Mouse (Mus musculus) layer of hippocampus, postnatal 36 days (tissue): ENCODE results near the gene Chtop. TPM values are rescaled to one million over a fixed set of nuclear protein-coding genes. Genes with fewer than 3 reads are reported as not detected.

Source experiments
- DNase-seq, 2 experiments: peaks; one replicate each; pipeline ENCODE4 v3.0.0; 2022
- total RNA-seq, 2 experiments: library from RNA; stranded (reverse); gene quantifications; 2 replicates each; pipeline ENCODE4 v1.2.3; 2021

The Chtop gene
- total RNA-seq, 2 experiments from 2014 or later = 145 to 152 TPM

DNA sequence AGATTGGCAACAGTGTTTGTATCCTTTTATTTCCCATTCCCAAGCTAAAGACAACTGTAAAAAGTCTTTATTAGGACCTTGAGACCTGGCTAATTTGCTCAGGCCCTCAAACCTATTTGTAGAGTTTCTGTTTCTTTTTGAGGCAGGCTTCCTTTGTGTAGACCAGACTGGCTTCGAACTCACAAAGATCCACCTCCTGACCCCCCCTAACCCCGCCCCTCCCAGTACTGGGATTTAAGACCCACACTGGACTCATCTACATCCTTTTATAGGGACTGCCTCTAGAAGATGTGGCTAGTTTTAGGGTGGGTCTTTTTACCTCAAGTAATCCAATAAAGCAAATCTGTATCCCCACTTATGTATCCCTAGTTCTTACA, 437 bp upstream of the Chtop start:
- DNase-seq = no peak

DNA sequence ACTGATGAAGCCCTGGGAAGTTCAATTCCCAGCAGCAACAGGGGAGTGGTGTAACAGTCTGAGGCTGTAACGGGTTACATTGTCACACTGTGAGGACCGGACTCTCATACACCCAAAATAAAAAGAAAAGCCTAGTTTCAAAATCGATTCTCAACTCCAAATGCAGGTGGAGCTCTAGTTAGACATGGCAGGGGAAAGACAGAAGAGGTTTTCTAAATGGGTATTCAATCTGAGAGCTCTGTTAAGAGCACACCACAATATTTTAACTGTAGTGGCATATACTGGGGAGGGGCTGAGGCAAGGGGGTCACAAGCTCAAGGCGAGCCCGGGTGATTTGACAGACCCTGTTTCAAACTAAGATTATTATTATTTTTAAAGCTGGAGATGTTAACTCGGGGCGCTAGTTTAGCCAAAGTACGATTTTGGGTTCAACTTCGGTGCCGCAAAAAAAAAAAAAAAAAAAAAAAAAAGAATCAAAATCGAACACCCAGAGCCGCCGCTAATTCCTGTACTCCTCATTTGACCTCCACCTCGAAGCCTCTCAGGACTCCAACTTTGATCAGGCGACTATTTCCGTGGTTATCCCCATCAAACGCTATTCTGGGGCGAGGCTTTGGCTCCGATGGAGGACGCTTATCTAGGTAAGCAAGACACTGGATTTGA, 880 bp downstream of the Chtop start:
- DNase-seq = no peak

DNA sequence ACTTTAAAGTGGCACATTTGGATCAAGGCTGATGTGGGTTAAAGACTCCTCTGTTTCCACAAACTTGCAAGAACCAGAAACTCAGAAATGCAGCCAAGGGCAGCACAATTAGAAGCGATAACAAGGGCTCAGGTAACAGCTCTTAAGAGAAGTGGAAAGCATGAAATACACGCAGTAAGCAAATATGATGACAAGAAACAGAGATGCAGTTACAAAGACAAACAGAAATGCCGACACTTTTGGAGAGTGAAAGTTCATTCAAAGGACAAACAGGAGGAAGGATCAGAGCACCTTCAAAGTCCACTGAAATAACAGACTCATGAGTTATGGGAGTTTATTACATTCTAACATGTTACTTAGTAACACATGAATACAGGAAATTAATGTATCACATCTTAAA, 2.9 kb downstream of the Chtop start:
- no peak for DNase-seq

DNA sequence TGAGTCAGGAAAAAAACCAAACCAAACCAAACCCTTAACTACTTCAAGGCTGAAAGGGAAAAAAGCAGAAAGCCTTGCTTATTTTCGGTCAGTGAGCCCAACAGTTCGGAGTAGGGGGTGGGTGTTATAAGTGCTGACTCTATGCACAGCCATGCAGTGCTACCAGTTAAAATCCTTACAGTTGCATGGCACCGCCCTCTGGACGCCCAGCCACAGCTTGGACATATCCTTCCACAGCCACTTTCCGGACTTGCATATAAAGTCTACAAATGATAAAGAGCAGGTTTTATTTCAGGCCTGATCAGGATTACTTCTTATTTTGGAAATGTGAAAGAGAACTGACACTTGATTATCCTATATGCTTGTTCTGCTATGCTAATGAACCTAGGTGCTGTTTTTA, 4.1 kb downstream of the Chtop start:
- DNase-seq = no peak

DNA sequence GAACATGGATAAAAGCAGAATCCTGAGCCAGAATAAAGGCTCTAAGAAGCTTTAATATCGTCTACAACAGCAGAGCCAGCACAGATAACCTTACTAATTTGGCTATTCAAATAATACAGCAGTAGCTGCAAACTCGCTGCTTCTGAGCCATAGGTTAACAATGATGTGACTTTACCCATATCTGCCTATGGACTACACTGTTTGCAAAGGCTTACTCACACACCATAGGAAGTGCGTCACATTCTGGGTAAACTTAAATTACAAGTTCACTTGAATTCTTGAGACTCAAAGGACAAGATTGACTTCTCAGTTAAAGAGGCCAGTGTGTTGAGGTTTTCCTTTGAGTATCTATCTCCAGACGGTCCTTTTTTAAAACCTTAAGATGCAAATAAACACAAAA, 5.9 kb downstream of the Chtop start:
- DNase-seq = no peak

DNA sequence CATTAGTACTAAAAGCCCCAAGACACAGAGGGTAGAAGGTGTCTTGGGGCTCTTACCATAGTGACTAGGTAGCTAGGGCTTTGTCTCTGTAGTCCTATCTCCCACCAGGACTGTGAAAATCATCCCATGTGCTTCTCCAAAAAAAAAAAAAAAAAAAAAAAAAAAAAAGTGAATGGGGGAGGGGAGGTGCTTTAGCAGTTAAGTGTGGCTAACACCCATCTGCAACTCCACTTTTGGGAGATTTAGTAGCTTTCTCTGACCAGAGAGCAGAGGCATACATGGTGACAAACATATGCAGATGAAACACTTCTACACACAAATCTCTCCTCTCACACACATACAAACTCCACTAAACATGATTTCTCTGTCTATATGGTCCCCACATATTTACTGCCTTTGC, 11.7 kb downstream of the Chtop start:
- DNase-seq = no peak

DNA sequence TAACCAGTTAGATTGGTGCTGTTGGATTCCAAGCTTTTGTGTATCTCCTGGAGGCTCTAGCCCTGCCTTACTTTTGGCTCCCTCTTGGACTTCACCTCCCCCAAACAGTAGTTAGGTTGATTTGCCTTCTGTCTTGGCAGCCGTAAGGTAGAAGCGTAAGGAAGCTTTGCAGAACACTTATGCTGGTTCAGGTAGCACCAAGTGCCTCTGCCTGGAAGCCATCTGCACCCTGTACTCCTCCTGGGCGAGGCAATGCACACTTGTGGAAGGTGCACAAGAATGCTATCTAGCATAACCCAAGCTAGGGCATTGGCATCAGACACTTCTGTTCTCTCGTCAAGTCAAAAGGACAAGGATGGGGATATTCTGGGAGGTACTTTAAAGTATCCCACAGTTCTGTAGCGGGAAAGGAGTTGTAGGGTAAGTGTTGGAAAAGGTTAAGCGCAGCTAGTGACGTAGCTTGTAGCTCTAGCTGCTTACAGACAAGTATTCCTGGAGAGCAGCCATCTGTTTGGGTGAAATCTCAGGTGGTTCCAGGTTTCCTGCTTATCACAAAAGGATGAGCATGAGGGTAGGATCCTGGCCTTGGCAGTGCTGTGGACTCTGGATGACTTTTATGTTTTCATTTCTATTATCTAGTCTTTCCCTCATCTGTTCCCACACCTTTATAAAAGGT, 13.3 kb downstream of the Chtop start:
- no peak for DNase-seq

DNA sequence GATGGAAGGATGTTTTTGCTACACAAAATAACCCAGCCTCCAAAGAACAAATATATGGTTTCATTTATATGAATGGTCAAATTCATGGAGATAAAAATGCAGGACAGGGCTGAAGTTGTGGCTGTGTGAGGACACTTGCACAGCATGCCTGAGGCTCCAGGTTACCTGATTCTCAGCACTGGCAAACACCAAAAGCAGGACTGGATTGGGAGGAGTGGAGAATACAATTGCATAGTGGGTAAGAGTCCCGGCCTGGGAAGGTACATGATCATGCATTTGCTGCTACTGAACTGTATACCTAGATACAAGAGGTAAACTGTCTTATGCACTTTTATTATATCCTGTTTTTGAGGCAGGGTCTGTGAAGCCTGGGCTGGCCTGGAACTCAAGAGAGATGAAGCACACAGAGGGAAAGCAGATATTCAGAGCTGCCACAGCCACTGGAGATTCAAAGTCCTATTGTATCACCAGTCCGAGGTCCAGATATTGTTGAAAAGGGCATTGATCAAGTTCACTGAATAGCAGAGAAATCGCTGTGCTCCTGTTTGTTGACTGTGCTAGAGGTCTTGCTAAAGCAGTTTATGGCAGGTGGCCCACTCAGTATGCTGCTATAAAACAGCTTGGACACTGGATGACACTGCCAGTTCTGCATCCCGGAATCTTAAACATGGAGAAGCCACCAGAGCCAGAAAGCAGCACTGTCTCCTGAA, 15.3 kb downstream of the Chtop start:
- no peak for DNase-seq

DNA sequence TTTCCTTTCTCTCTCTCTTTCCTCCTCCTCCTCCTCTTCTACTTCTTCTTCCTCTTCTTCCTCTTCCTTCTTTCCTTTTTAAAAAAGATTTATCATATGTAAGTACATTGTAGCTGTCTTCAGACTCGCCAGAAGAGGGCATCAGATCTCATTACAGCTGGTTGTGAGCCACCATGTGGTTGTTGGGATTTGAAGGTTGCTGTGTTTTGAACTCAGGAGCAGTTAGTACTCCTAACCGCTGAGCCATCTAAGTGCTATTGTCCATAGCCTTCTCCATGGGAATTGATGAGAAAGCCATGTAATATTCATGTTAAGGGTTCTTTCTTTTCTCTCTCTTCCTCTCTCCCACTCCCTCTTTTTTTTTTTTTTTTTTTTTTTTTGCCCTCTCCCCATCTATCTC, 17.9 kb downstream of the Chtop start:
- DNase-seq = peak in 1 of 2 experiments; percentile 26

DNA sequence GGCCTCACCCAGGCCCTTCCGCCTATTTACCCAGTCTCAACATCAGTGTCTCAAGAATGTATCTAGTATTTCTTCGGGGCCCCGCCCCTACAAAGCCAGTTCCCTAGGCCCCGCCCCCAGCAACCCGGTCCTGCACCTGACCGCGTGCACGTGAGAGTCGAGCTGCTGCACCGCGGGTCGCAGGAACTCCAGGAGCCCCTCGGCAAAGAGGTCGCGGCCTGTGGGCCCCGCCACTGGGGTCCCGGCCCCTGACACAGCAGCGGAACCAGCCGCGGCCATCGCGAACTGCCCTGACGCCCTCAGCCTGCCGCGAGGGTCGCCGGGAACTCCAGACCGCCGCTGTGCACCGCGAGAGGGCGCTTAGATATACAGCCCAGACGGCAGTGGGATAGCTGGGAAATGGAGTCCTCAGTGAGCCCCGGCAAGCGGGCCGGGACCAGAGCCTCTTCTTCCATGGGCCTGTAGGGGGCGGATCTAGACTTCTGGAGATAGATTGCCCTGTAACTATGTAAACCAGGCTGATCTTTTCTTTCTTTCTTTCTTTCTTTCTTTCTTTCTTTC, 18.5 kb downstream of the Chtop start, which contains the start of gene Snapin:
Snapin (minus strand) TSS at position 338 of the 561 bp plus-strand sequence.
- peak; percentile 94 to 95 for DNase-seq

DNA sequence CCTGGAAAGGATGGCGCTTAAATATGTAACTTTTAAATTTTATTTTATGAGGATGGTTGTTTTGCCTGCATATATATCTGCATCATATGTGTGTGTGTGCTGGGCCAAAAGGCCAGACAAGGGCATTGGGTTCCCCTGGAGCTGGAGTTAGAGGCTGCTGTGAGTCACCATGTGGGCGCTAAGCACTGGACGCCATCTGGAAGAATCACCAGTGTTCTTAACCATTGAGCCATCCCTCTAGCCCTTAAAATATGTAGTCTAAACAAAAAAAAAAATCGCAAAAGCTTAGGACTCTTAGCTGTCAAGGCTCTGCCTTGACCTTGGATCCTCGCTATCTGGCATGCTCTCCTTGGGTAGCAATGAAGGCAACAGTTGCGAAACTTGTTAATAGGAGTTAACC, 20.7 kb downstream of the Chtop start:
- no peak for DNase-seq

DNA sequence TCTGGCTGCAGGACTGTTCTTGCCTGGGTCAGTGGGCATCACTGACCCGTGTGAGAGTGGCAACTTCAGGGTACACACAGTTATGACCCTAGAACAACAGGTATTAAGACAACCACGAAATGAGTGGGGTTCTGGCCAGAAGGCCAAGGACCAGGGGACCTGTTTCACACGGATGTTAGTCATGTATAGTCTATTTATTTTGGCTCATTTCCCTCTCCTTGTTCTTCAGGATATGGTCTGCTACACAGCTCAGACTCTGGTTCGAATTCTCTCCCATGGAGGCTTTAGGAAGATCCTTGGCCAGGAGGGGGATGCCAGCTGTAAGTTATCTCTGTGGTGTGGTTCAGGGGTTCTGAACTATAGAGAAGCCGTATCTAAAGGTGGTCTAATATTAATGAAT, 22.3 kb downstream of the Chtop start:
- DNase-seq = no peak

DNA sequence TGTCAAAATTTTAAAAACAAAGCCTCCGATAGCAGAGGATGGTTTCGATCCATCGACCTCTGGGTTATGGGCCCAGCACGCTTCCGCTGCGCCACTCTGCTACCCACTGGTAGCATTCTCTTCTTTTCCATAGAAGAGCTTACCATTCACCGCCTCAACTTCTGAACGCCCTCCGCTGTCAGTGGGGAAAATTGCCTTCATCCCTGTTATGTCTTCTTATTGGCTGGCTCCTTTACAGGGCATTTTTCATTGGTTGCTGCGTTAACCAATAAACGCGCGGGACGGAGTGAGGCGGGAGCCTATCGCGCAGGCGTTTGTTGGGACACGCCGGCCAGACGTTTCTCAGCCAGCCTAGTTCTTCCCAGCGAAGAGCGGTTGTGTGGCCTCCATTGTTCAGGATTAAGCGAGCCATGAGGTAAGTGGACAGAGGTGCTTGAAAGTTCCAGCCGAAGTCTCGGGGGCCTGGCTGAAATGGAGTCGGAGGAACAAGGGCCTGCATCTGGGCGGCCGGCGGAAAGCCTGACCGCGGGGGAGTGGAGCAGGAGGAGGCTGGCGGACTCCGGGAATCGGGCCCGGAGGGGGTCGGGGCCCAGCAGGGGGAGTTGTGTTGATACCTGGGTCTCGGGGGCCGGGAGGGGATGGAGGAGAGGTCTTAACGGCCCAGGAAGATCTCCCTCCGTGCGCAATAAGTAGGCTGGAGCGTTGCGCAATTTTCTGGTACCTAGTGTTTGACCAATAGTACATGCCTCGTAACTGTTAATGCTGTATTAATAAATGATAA, 33.3 kb downstream of the Chtop start, which contains the start of gene Ilf2:
Ilf2 (plus strand) TSS at position 296 of the 781 bp plus-strand sequence.
- peak; percentile 93 to 95 for DNase-seq

DNA sequence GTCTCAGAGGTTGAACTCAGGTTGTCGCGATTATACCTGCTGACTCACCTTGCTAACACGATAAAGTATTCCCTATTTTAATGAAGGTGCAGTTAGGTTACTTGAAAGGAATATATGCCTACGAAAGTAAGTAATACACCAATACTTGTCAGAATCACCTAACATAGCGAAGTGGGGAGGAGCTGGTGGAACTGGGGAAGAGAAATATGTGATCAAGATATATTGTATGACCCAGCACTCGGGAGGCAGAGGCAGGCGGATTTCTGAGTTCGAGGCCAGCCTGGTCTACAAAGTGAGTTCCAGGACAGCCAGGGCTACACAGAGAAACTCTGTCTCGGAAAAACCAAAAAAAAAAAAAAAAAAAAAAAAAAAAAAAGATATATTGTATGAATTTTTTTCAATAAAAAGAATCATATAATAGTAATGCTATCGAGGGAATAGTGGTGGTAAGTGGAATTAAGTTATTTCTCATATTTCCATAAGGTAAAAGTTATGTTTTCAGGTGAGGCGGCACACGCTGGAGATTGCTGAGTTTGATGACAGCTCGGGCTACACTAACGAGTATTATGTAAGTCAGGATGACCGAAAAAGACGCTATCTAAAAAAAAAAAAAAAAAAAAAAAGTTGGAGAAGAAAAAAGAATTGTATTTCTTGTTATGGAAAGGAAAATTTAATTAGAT, 34.0 kb downstream of the Chtop start:
- no peak for DNase-seq

DNA sequence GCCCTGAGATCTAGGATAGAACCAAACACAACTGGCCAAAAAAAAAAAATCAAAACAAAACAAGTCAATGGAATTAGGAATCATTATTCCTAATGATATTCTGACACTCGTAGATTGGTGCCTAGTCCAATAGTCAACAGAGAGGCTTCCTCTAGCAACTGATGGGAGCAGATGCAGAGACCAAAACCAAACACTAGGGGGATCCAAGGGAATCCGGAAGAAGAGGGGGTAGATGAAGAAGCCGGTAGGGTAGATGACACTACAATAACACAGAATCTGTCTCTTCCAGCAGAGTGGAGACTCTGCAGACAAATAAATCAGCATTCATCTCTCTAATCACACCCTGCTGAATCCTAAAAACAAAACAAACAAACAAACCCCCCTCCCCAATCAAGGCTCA, 37.1 kb downstream of the Chtop start:
- no peak for DNase-seq

DNA sequence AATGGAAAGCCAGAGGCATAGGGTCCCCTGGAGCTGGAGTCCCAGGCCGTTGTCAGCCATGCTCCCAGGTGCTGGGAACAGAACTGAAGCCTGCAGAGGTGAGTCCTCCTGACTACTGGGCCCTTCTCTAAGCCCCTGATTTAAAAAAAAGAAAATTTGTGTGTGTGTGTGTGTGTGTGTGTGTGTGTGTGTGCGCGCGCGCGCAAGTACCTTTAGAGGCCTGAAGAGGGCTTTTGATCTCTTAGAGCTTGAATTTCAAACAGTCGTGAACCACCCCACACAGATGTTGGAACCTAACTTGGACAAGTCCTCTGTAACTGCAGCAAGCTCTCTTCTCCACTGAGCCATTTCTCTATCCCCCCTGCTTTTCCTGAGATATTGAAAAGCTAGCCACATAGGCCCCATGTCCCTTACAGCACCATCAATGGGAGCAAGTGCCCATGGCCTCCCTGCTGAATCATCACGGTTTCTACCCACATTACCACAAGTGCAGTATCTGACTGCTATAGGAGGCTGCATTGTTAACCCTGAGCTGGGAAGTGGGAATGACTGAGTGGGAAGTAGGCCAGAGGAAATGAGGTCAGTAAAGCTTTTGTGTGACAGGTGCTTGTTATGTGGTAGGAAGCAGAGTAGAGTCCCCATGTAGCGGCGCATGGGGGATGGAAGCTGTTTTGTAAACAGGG, 41.5 kb downstream of the Chtop start:
- DNase-seq = no peak

DNA sequence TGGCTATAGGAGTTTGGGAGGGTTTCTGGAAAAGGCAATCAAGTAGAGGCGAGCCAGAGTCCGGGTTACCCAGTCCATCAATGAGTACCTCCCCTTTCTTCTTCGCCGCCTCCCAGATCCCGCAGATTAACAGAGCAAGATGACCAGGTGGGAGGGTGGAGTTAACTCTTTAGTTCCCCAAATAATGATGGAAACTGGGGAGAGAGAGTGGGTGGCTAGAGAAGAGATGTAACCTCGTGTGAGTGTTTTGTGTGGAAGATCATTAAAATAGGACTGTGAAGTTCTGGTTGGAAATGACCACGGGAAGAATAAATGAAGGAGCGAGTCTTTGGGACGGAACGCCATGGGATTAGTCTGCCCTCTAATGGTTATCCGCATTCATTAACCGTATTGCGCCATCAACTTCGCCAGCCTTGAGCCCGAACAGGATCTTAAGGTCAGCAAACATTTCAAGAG, 43.0 kb downstream of the Chtop start:
- DNase-seq = peak in 1 of 2 experiments; percentile 48

DNA sequence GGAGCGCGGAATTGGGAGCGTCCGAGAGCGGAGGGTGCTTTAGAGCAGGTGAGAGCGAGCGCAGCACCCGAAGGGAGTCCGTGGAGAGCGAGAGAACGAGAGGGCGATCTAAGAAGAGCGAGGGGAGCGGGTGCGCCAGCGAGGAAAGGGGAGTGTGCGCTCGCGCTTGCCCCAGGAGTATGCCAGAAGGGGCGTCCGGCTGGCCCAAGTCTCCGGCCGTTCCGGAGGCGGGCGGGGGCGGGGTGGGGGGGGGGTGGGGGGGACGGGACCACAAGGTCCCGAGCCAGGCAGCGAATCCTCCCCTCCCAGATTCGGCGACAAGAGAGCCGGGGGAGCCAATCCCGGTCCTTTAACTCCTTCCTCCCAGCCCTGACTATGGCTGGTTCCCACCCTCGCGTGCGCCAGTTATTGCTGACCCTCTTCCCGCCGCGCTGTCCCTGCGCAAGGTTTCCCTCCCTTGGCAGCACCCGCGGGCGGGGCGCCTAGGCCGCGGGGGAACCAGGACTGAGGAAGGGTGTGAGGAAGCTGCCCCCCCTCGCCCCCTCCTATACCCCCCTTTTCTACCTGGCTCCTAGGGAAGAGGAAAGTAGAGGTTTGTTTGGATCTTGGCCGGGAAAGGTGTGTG, 43.5 kb downstream of the Chtop start, which contains the start of gene Npr1:
Npr1 (minus strand) TSS at position 181 of the 625 bp plus-strand sequence.
- no peak for DNase-seq

DNA sequence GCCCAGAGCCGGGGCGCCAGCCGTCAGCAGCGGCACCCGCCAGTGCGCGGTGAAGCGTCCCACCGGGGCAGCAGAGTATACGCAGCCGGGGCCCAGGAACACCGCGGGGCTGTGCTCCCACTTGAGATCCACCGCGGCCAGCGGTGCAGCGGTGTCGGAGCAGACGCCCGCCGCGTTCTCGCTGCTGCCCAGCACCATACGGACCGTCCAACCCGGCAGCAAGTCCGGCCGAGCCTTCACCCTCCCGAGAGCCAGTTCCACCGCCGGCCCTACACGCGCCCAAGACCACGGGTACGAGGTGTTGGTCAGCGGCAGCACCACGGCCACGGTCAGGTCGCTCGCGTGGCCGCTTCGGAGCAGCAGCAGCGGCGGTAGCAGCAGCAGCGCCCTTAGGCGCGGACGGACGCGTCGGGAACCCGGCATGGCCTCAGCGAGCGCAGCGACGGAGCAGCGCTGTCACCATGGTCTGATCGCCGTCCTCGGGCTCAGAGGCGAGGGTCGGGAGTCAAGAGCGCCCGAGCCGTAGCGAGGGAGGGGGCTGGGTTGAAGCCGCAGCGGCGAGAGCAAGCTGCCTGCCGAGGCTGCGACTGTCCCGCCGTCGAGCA, 44.1 kb downstream of the Chtop start:
- no peak for DNase-seq

DNA sequence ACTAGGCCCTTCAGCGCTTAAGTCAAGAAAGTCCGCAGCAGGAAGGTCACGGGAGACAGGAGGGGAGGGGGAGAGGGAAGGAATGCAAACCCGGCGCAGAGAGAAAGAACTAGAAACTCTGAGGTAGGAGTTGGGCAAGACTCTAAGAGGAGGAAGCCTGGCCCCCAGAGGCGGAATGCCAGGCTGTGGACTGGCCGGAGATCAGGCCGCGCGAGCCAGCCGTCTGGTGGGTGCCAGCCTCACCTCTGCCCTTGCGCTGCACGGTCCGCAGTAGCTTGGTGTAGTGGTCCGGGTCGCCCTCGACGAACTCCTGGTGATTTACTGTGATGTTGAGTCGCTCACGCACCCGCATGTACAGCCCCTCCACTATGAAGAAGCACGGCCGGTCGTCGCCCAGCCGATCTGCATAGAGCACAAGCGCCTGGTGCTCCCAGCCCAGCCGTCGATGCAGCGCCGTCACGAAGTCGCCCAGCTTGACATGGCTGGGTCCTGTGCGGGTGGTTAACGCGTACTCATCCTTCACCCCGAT, 44.7 kb downstream of the Chtop start:
- no peak for DNase-seq
